Mouse (Mus musculus): ENCODE data around the gene Gm14226. TPM values are rescaled to one million over a fixed set of nuclear protein-coding genes. Genes with fewer than 3 reads are reported as not detected.

Gm14226 gene
- polyA plus RNA-seq, 1 experiment from 2014 or later, result 2.6 TPM

DNA sequence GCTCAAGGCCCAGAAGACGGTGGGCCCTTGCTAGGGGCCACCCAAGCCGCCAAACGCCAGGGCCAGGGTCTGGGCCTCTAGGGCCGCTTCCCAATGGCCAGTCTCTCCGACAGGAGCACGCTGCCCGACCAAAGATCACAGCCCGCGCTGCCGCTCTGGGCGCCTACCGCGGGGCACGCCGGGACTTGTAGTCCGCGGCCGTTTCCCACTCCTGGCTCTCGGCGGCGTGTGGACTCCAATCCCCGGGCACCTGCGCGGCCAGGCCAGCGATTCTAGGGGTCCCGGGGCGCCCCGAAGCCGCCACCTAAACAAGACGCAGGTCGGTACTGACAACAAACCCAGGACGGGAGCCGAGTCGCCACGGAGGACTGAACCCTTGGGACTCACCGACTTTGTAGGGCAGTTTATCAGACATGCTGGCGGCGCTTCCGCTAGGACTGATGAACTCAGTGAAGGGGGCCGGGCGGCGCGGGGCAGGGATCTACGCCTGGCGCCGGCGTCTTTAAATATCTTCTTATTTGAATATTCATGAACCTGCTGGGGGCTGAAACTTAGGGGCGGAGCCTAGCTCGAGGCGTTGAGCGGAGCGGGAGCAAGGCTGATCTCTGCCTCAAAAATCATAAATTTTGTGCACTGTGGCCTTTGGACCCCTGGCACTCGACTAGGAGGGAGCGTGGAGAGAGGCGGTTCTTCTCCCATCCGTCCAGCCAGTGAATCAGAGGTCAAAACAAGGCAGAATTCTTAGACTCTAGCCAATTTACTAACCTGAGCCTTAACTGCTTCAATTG, 56.1 kb downstream of the Gm14226 start, which contains the start of gene Ahcy:
Gene Ahcy (minus strand): TSS at position 520 of the 788 bp plus-strand sequence.
- Histone ChIP-seq H3K4me2 (peak within 1 kb of the TSS; percentile 72), H3K27ac (peak within 1 kb of the TSS; percentile 83), H3K4me3 (replicated peaks) (peak within 1 kb of the TSS; percentile 77), H3K36me3 (no peaks in the 10 kb centered on the region), H3K27me3 (replicated peaks) (no peaks in the 10 kb centered on the region), H3K4me1 (peaks cover 22% of the 10 kb centered on the region), H3K9ac (peak within 1 kb of the TSS; percentile 49; the same call in 1 of the 2 replicates), H3K9me3 (no peaks in the 10 kb centered on the region)
- WGBS, result under 1% methylated on average over 56 of the region's 56 CpGs
- peak; percentile 93 for ATAC-seq (ENCODE audit: insufficient read depth, low FRiP score, low read depth)

DNA sequence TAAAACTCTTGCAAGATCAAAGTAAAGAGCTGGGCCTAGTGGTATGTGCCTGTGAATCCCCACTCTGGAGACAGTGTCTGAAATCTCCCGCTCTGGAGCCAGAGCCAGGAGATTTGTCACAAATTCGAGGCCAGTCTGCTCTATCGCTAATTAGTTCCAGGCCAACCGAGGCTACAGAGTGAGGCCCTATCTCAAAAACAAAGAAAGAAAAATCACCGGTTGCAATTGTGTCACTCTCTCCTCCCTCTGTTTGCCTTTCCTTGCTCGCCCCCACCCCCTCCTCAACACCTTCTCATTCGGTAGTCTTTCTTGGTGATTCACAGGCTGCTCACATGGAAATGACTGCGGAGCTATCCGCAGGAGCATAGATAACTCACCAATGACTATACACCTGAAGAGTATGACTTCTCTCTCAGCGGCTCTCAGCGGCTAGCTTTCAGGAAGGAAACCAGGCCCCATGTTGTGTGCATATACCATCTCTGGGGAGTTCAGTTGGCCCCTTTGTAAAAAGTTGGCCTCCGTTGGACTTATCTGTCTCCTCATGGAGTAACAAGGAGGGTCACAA, 56.8 kb downstream of the Gm14226 start:
- no peaks in the 10 kb centered on the region for H3K27me3 ChIP-seq (replicated peaks)
- 23% methylated on average over 12 of the region's 12 CpGs for WGBS
- H3K4me3 ChIP-seq (replicated peaks), result peak overlapping the region; percentile 77
- peak overlapping the region; percentile 72 for H3K4me2 ChIP-seq
- 0 out of 2 replicates have a peak overlapping the region, but pooled peaks have one; percentile 49 for H3K9ac ChIP-seq
- no peaks in the 10 kb centered on the region for H3K36me3 ChIP-seq
- peaks cover 22% of the 10 kb centered on the region for H3K4me1 ChIP-seq
- peak overlapping the region; percentile 83 for H3K27ac ChIP-seq
- no peak for ATAC-seq (ENCODE audit: insufficient read depth, low FRiP score, low read depth)
- H3K9me3 ChIP-seq, result no peaks in the 10 kb centered on the region

DNA sequence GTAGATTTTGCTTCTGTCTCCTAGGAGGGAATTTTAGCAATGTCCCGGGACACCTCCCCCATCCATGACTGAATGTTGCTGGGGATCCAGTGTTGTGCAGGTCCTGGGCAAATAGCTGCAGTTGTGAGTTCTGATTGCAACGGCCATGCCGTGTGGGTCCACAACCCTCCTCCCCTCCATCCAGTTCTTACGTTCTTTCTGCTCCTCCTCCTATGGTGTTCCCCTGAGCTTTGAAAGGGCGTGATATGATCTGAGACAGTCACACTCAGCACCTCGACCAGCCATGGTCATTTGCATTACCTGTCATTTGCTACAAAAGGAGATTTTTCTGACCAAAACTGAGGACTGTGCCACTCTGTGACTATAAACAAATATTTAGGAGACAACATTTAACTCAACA, 57.6 kb downstream of the Gm14226 start:
- Histone ChIP-seq H3K36me3 (no peaks in the 10 kb centered on the region), H3K9me3 (no peaks in the 10 kb centered on the region), H3K9ac (no peak overlapping the region), H3K27ac (no peak overlapping the region), H3K4me3 (replicated peaks) (no peak overlapping the region), H3K4me1 (peaks cover 22% of the 10 kb centered on the region), H3K27me3 (replicated peaks) (no peaks in the 10 kb centered on the region), H3K4me2 (no peak overlapping the region)
- 81% methylated on average over 6 of the region's 6 CpGs for WGBS
- ATAC-seq (ENCODE audit: insufficient read depth, low FRiP score, low read depth), result no peak

Other genes with a start within 250 kb of the Gm14226 start
- gene Gm14214, start 248.2 kb upstream of the Gm14226 start, polyA plus RNA-seq (2015; fragmentation: Nextera tagmentation; extraction: Ambion mirVana), result not detected in 2 replicates
- gene Raly, start 227.2 kb upstream of the Gm14226 start, polyA plus RNA-seq (2015; fragmentation: Nextera tagmentation; extraction: Ambion mirVana), result 36.7 and 39.2 TPM in 2 replicates
- gene a, start 226.9 kb upstream of the Gm14226 start, polyA plus RNA-seq (2015; fragmentation: Nextera tagmentation; extraction: Ambion mirVana), result 0.57 and 1.3 TPM in 2 replicates
- gene Eif2s2, start 125.3 kb upstream of the Gm14226 start, polyA plus RNA-seq (2015; fragmentation: Nextera tagmentation; extraction: Ambion mirVana), result 92.7 and 94.8 TPM in 2 replicates
- gene Ahcy, start 56.2 kb downstream of the Gm14226 start, polyA plus RNA-seq (2015; fragmentation: Nextera tagmentation; extraction: Ambion mirVana), result 63.5 and 72.9 TPM in 2 replicates
- 49.4 and 51.0 TPM in 2 replicates for gene Itch, start 115.2 kb downstream of the Gm14226 start, polyA plus RNA-seq (2015; fragmentation: Nextera tagmentation; extraction: Ambion mirVana)
- gene Dynlrb1, start 218.3 kb downstream of the Gm14226 start, polyA plus RNA-seq (2015; fragmentation: Nextera tagmentation; extraction: Ambion mirVana), result 342 and 358 TPM in 2 replicates

Measured in stomach, embryonic 15.5 days (tissue).